Mouse (Mus musculus): ENCODE measurements at regions not wholly inside any gene's neighbourhood (a gene's known extent, or its start where the extent isn't known, plus 50 kb on each side); places are given as distances from the start of the nearest gene placed in this dataset.

DNA sequence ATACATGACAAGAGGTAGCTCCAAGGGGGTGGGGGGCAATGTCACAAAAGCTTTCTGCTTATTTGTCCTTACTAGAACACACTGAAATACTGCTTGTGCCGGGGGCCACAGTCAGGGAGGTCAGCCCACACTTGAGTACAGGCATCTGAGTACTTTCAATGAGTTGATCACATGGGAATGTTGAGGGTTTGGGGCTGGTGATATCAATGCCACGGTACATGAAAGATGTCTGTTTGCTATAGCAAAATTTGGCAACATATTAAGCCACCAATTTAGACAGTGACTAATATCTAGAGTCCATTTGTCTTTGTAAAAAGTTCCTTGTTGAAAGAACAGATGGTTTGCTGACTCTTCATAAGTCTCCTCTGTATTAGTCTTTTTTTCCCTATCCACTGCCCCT lies 348.1 kb upstream of the Ubash3b start:
- TF ChIP-seq POLR2A (IDR thresholded peaks at IDR 0.05; ENCODE audit: low read depth, low read length) (no peak), CTCF (conservative IDR thresholded peaks at IDR 0.05; ENCODE audit: insufficient read depth, insufficient read length, low read depth, low read length) (no peak)
